Mouse (Mus musculus): ENCODE data around the gene H2-T22.
A peak's percentile ranks its signal among the peaks of the same experiment; 100 is the strongest.
"Not testable (repeated sequence)": the region's sequence is repeated elsewhere in the genome, so short reads cannot be mapped to it uniquely, and the experiment has no call there.

The H2-T22 gene

GRCm38 (mm10) chr17:36028879-36029619 is 13.5 kb downstream of the H2-T22 start:
- DNase-seq: no peak

- DNase-seq: no peak
Observed at GRCm38 (mm10) chr17:36027663-36028062, 14.9 kb downstream of the H2-T22 start.

GRCm38 (mm10) chr17:36025901-36026300 is 16.6 kb downstream of the H2-T22 start:
- no peak for DNase-seq

GRCm38 (mm10) chr17:36025197-36025596 is 17.4 kb downstream of the H2-T22 start:
- DNase-seq: peak; percentile 25

- DNase-seq: no peak
Observed at GRCm38 (mm10) chr17:36023710-36024654, 18.6 kb downstream of the H2-T22 start.

- DNase-seq: no peak
Observed at GRCm38 (mm10) chr17:36022922-36023321, 19.6 kb downstream of the H2-T22 start.

- DNase-seq: no peak
Observed at GRCm38 (mm10) chr17:36022098-36022497, 20.4 kb downstream of the H2-T22 start.

- no peak for DNase-seq
Observed at GRCm38 (mm10) chr17:36021309-36021708, 21.2 kb downstream of the H2-T22 start.

- DNase-seq: no peak
Observed at GRCm38 (mm10) chr17:36020191-36021073, 22.1 kb downstream of the H2-T22 start, which contains the start of gene H2-T24. TSS of gene H2-T24 (minus strand) at chr17:36020560.

- no peak for DNase-seq
Observed at GRCm38 (mm10) chr17:36019519-36019918, 23.0 kb downstream of the H2-T22 start.

GRCm38 (mm10) chr17:36018979-36019378 is 23.6 kb downstream of the H2-T22 start:
- no peak for DNase-seq

GRCm38 (mm10) chr17:36017046-36017445 is 25.5 kb downstream of the H2-T22 start:
- DNase-seq: no peak

- no peak for DNase-seq
Observed at GRCm38 (mm10) chr17:36014977-36015376, 27.6 kb downstream of the H2-T22 start.

- not testable (repeated sequence) for DNase-seq
Observed at GRCm38 (mm10) chr17:36004409-36004808, 38.1 kb downstream of the H2-T22 start.

GRCm38 (mm10) chr17:36003331-36003730 is 39.2 kb downstream of the H2-T22 start:
- DNase-seq: no peak

GRCm38 (mm10) chr17:36001966-36002365 is 40.6 kb downstream of the H2-T22 start:
- DNase-seq: no peak

GRCm38 (mm10) chr17:36001121-36001897 is 41.2 kb downstream of the H2-T22 start:
- DNase-seq: no peak

- no peak for DNase-seq
Observed at GRCm38 (mm10) chr17:36000349-36000748, 42.2 kb downstream of the H2-T22 start.

- no peak for DNase-seq
Observed at GRCm38 (mm10) chr17:35999356-35999755, 43.2 kb downstream of the H2-T22 start.

- no peak for DNase-seq
Observed at GRCm38 (mm10) chr17:35998545-35999305, 43.8 kb downstream of the H2-T22 start.
